Mouse (Mus musculus): ENCODE data around the gene Ccpg1. TPM values are rescaled to one million over a fixed set of nuclear protein-coding genes. Genes with fewer than 3 reads are reported as not detected.

Gene Ccpg1
- polyA plus RNA-seq, 1 experiment, result 9.5 TPM

DNA sequence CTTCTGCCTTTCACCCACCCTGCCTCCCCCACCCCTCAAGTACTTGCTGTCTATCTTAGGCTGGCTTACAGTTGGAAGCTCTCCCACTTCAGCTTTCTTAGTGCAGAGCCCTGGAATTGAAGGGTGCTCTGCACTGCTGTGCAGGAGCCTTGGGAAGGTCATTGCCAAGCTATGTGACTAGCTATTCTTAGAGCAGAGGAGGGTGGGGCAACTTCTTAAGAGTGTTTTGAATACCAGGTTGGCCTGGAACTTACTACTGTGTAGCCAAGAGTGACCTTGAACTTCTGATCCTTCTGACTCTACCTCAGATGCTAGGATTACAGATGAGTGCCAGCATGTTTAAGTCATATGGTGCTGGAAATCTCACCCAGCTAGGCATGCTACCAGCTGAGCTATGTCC, 10.9 kb downstream of the Ccpg1 start:
- Histone ChIP-seq H3K4me2 (ENCODE audit: low read depth) (no peak overlapping the region), H3ac (ENCODE audit: control insufficient read depth, insufficient read length) (no peak overlapping the region), H3K4me3 (no peak overlapping the region), H3K36me3 (ENCODE audit: control insufficient read depth, insufficient read depth) (no peaks in the 10 kb centered on the region), H3K79me2 (ENCODE audit: control insufficient read depth, insufficient read depth) (no peaks in the 10 kb centered on the region), H3K27me3 (ENCODE audit: control insufficient read depth, insufficient read depth, insufficient read length) (no peaks in the 10 kb centered on the region)
- TF ChIP-seq MAX (IDR thresholded peaks at IDR 0.05; ENCODE audit: low read depth) (no peak), MYOD1 (IDR thresholded peaks at IDR 0.05; ENCODE audit: control insufficient read depth in 1 of 3, insufficient read length in 2 of 3, low read depth in 2 of 3) (no peak), REST (IDR thresholded peaks at IDR 0.05; ENCODE audit: insufficient read depth, insufficient read length) (no peak), MYOG (IDR thresholded peaks at IDR 0.05; ENCODE audit: control insufficient read depth in 1 of 3, insufficient read depth in 1 of 3, insufficient read length in 2 of 3, low read depth in 2 of 3) (no peak), TCF12 (IDR thresholded peaks at IDR 0.05; ENCODE audit: insufficient read depth, poor library complexity, severe bottlenecking) (no peak), POLR2A (IDR thresholded peaks at IDR 0.05; ENCODE audit: insufficient read length, low read depth) (no peak), E2F4 (IDR thresholded peaks at IDR 0.05; ENCODE audit: insufficient read depth) (no peak), SRF (IDR thresholded peaks at IDR 0.05; ENCODE audit: control insufficient read depth, insufficient read length, low read depth) (no peak)

- no peaks in the 10 kb centered on the region for H3K79me2 ChIP-seq (ENCODE audit: control insufficient read depth, insufficient read depth)
- no peak overlapping the region for H3K4me2 ChIP-seq (ENCODE audit: low read depth)
- H3K36me3 ChIP-seq (ENCODE audit: control insufficient read depth, insufficient read depth), result no peaks in the 10 kb centered on the region
- no peak overlapping the region for H3ac ChIP-seq (ENCODE audit: control insufficient read depth, insufficient read length)
- TF ChIP-seq TCF3 (IDR thresholded peaks at IDR 0.05; ENCODE audit: insufficient read length, low read depth) (no peak), TCF12 (IDR thresholded peaks at IDR 0.05; ENCODE audit: insufficient read depth, poor library complexity, severe bottlenecking) (no peak), USF1 (IDR thresholded peaks at IDR 0.05; ENCODE audit: low read depth) (no peak)
- H3K4me3 ChIP-seq, result no peak overlapping the region
- H3K27me3 ChIP-seq (ENCODE audit: control insufficient read depth, insufficient read depth, insufficient read length), result no peaks in the 10 kb centered on the region
Measured at GRCm38 (mm10) chr9:72996806-72997205, 11.6 kb downstream of the Ccpg1 start.

DNA sequence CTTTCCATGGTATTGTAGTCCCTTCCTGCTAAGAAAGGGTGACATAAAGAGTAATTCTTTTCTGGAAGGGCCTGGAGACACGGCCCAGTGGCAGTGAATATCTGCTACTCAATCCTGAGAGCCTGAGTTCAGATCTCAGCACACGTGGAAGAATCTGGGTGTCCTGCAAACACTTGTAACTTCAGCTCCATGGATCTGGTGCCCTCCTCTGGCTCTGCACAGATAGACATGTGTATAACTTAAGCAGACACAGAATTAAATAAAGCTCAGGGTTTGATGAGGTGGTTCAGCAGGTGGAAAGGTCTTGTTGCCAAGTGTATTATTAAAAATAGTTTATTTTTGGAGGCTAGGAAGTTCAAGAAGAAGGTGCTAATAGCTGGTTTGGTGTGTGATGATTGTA, 15.3 kb downstream of the Ccpg1 start:
- Histone ChIP-seq H3K4me3 (no peak overlapping the region), H3ac (ENCODE audit: control insufficient read depth, insufficient read length) (no peak overlapping the region), H3K4me2 (ENCODE audit: low read depth) (no peak overlapping the region), H3K79me2 (ENCODE audit: control insufficient read depth, insufficient read depth) (no peaks in the 10 kb centered on the region), H3K27me3 (ENCODE audit: control insufficient read depth, insufficient read depth, insufficient read length) (no peaks in the 10 kb centered on the region), H3K36me3 (ENCODE audit: control insufficient read depth, insufficient read depth) (no peaks in the 10 kb centered on the region)
- TF ChIP-seq POLR2AphosphoS2 (IDR thresholded peaks at IDR 0.05; ENCODE audit: insufficient read length, low read depth) (no peak), CEBPB (IDR thresholded peaks at IDR 0.05; ENCODE audit: insufficient read depth, poor library complexity, severe bottlenecking) (no peak), MYOD1 (IDR thresholded peaks at IDR 0.05; ENCODE audit: control insufficient read depth in 1 of 3, insufficient read length in 2 of 3, low read depth in 2 of 3) (no peak), POLR2A (IDR thresholded peaks at IDR 0.05; ENCODE audit: insufficient read length, low read depth) (no peak), MYOG (IDR thresholded peaks at IDR 0.05; ENCODE audit: control insufficient read depth in 1 of 3, insufficient read depth in 1 of 3, insufficient read length in 2 of 3, low read depth in 2 of 3) (no peak), TCF12 (IDR thresholded peaks at IDR 0.05; ENCODE audit: insufficient read depth, poor library complexity, severe bottlenecking) (no peak), USF1 (IDR thresholded peaks at IDR 0.05; ENCODE audit: low read depth) (no peak), E2F4 (IDR thresholded peaks at IDR 0.05; ENCODE audit: insufficient read depth) (no peak), MAX (IDR thresholded peaks at IDR 0.05; ENCODE audit: low read depth) (no peak), SRF (IDR thresholded peaks at IDR 0.05; ENCODE audit: control insufficient read depth, insufficient read length, low read depth) (no peak), REST (IDR thresholded peaks at IDR 0.05; ENCODE audit: insufficient read depth, insufficient read length) (no peak), TCF3 (IDR thresholded peaks at IDR 0.05; ENCODE audit: insufficient read length, low read depth) (no peak)

GRCm38 (mm10) chr9:73001314-73002011, 16.2 kb downstream of the Ccpg1 start:
- no peaks in the 10 kb centered on the region for H3K36me3 ChIP-seq (ENCODE audit: control insufficient read depth, insufficient read depth)
- no peak overlapping the region for H3K4me3 ChIP-seq
- no peaks in the 10 kb centered on the region for H3K79me2 ChIP-seq (ENCODE audit: control insufficient read depth, insufficient read depth)
- H3ac ChIP-seq (ENCODE audit: control insufficient read depth, insufficient read length), result no peak overlapping the region
- H3K4me2 ChIP-seq (ENCODE audit: low read depth), result no peak overlapping the region
- H3K27me3 ChIP-seq (ENCODE audit: control insufficient read depth, insufficient read depth, insufficient read length), result no peaks in the 10 kb centered on the region
- TF ChIP-seq TCF3 (IDR thresholded peaks at IDR 0.05; ENCODE audit: insufficient read length, low read depth) (no peak), MYOD1 (IDR thresholded peaks at IDR 0.05; ENCODE audit: control insufficient read depth in 1 of 3, insufficient read length in 2 of 3, low read depth in 2 of 3) (no peak), E2F4 (IDR thresholded peaks at IDR 0.05; ENCODE audit: insufficient read depth) (no peak), SRF (IDR thresholded peaks at IDR 0.05; ENCODE audit: control insufficient read depth, insufficient read length, low read depth) (no peak), TCF12 (IDR thresholded peaks at IDR 0.05; ENCODE audit: insufficient read depth, poor library complexity, severe bottlenecking) (no peak), POLR2AphosphoS2 (IDR thresholded peaks at IDR 0.05; ENCODE audit: insufficient read length, low read depth) (no peak), MYOG (IDR thresholded peaks at IDR 0.05; ENCODE audit: control insufficient read depth in 1 of 3, insufficient read depth in 1 of 3, insufficient read length in 2 of 3, low read depth in 2 of 3) (no peak), CEBPB (IDR thresholded peaks at IDR 0.05; ENCODE audit: insufficient read depth, poor library complexity, severe bottlenecking) (no peak), USF1 (IDR thresholded peaks at IDR 0.05; ENCODE audit: low read depth) (no peak), MAX (IDR thresholded peaks at IDR 0.05; ENCODE audit: low read depth) (no peak), POLR2A (IDR thresholded peaks at IDR 0.05; ENCODE audit: insufficient read length, low read depth) (no peak), REST (IDR thresholded peaks at IDR 0.05; ENCODE audit: insufficient read depth, insufficient read length) (no peak)

DNA sequence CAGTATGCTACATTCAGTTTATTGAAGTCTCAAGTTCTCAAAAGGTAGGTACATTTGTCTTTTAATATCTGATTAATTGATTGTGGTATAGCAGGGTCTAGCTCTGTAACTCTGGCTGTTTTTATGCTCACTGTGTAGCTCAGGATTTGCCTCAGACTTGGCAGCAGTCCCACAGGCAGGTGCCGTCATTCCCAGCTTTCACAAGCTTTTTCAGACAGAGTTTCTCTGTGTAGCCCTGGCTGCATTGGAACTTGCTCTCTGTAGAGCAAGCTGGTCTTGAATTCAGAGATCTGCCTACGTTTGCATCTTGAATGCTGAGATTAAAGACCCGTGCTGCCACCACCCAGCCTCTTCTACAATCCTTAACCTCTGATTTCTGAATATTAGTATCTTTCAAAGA, 16.9 kb downstream of the Ccpg1 start:
- TF ChIP-seq SRF (IDR thresholded peaks at IDR 0.05; ENCODE audit: control insufficient read depth, insufficient read length, low read depth) (no peak), MYOG (IDR thresholded peaks at IDR 0.05; ENCODE audit: control insufficient read depth in 1 of 3, insufficient read depth in 1 of 3, insufficient read length in 2 of 3, low read depth in 2 of 3) (no peak), CEBPB (IDR thresholded peaks at IDR 0.05; ENCODE audit: insufficient read depth, poor library complexity, severe bottlenecking) (no peak), TCF12 (IDR thresholded peaks at IDR 0.05; ENCODE audit: insufficient read depth, poor library complexity, severe bottlenecking) (no peak), POLR2AphosphoS2 (IDR thresholded peaks at IDR 0.05; ENCODE audit: insufficient read length, low read depth) (no peak), MAX (IDR thresholded peaks at IDR 0.05; ENCODE audit: low read depth) (no peak), TCF3 (IDR thresholded peaks at IDR 0.05; ENCODE audit: insufficient read length, low read depth) (no peak), USF1 (IDR thresholded peaks at IDR 0.05; ENCODE audit: low read depth) (no peak), E2F4 (IDR thresholded peaks at IDR 0.05; ENCODE audit: insufficient read depth) (no peak), POLR2A (IDR thresholded peaks at IDR 0.05; ENCODE audit: insufficient read length, low read depth) (no peak), MYOD1 (IDR thresholded peaks at IDR 0.05; ENCODE audit: control insufficient read depth in 1 of 3, insufficient read length in 2 of 3, low read depth in 2 of 3) (no peak), REST (IDR thresholded peaks at IDR 0.05; ENCODE audit: insufficient read depth, insufficient read length) (no peak)
- Histone ChIP-seq H3ac (ENCODE audit: control insufficient read depth, insufficient read length) (no peak overlapping the region), H3K79me2 (ENCODE audit: control insufficient read depth, insufficient read depth) (no peaks in the 10 kb centered on the region), H3K4me3 (no peak overlapping the region), H3K4me2 (ENCODE audit: low read depth) (no peak overlapping the region), H3K27me3 (ENCODE audit: control insufficient read depth, insufficient read depth, insufficient read length) (no peaks in the 10 kb centered on the region), H3K36me3 (ENCODE audit: control insufficient read depth, insufficient read depth) (no peaks in the 10 kb centered on the region)
